In genomic region chr7:132781850-132782249, GRCm38 (mm10) we compare ENCODE assay signal across 8 mouse cellular contexts. TPM values are rescaled to one million over a fixed set of nuclear protein-coding genes. Genes with fewer than 3 reads are reported as not detected.
DNase-seq lines count a peak whose midpoint lies in the region; ATAC-seq lines count a peak whose summit lies in the region.

No protein-coding gene starts in this region.

- no peaks in the 10 kb centered on the region for H3K27me3 ChIP-seq in intestine, embryonic 16.5 days (replicated peaks; ENCODE audit: control insufficient read depth, insufficient read depth, low read length)
- no peaks in the 10 kb centered on the region for H3K27me3 ChIP-seq in intestine, embryonic 15.5 days (replicated peaks)
- no peaks in the 10 kb centered on the region for H3K27me3 ChIP-seq in forebrain, embryonic 16.5 days (replicated peaks; ENCODE audit: control insufficient read depth, insufficient read depth, low read length)
- H3K27me3 ChIP-seq in midbrain, embryonic 14.5 days (ENCODE audit: control insufficient read depth, insufficient read depth, low read length) = no peaks in the 10 kb centered on the region

- peak; percentile 75 for DNase-seq in cerebellum, adult 9-10 months
- DNase-seq in midbrain, embryonic 14.5 days = peak; percentile 36
- no peak for DNase-seq in B cell, adult 2 months
- no peak for DNase-seq in embryo, embryonic 10.5 days (ENCODE audit: low spot score)
- no peak for DNase-seq in testis, postnatal 14 days (ENCODE audit: low spot score)

- 48% methylated on average over 6 of the region's 6 CpGs for WGBS in intestine, embryonic 16.5 days
- WGBS in intestine, embryonic 15.5 days = 56% methylated on average over 6 of the region's 6 CpGs
- 46% methylated on average over 6 of the region's 6 CpGs for WGBS in forebrain, embryonic 16.5 days
- 48% methylated on average over 6 of the region's 6 CpGs for WGBS in midbrain, embryonic 14.5 days

- no peak overlapping the region for H3K9ac ChIP-seq in intestine, embryonic 16.5 days (ENCODE audit: low read depth, low read length)
- H3K9ac ChIP-seq in intestine, embryonic 15.5 days = no peak overlapping the region
- no peak overlapping the region for H3K9ac ChIP-seq in forebrain, embryonic 16.5 days (replicated peaks; ENCODE audit: low read depth, low read length)
- peak overlapping the region; percentile 4; the same call in 1 of the 2 replicates for H3K9ac ChIP-seq in midbrain, embryonic 14.5 days (replicated peaks; ENCODE audit: low read length)

- H3K4me3 ChIP-seq in intestine, embryonic 16.5 days (ENCODE audit: low read length) = no peak overlapping the region
- no peak overlapping the region for H3K4me3 ChIP-seq in intestine, embryonic 15.5 days (replicated peaks)
- H3K4me3 ChIP-seq in forebrain, embryonic 16.5 days (replicated peaks; ENCODE audit: low read length) = no peak overlapping the region
- H3K4me3 ChIP-seq in midbrain, embryonic 14.5 days (replicated peaks; ENCODE audit: low read depth, low read length) = no peak overlapping the region

- H3K4me2 ChIP-seq in intestine, embryonic 16.5 days (ENCODE audit: low read depth, low read length) = no peak overlapping the region
- no peak overlapping the region for H3K4me2 ChIP-seq in intestine, embryonic 15.5 days (replicated peaks)
- H3K4me2 ChIP-seq in forebrain, embryonic 16.5 days (ENCODE audit: low read length) = no peak overlapping the region
- no peak overlapping the region for H3K4me2 ChIP-seq in midbrain, embryonic 14.5 days (ENCODE audit: low read length)

- no peaks in the 10 kb centered on the region for H3K9me3 ChIP-seq in intestine, embryonic 16.5 days (ENCODE audit: control insufficient read depth, low read length)
- no peaks in the 10 kb centered on the region for H3K9me3 ChIP-seq in intestine, embryonic 15.5 days
- no peaks in the 10 kb centered on the region for H3K9me3 ChIP-seq in forebrain, embryonic 16.5 days (ENCODE audit: control insufficient read depth, low read length)
- H3K9me3 ChIP-seq in midbrain, embryonic 14.5 days (ENCODE audit: control insufficient read depth, low read length) = no peaks in the 10 kb centered on the region

- H3K36me3 ChIP-seq in intestine, embryonic 16.5 days (ENCODE audit: control insufficient read depth, insufficient read depth, low read length) = no peaks in the 10 kb centered on the region; the same call in 1 of the 2 replicates
- 0 out of 2 replicates have a peak, but pooled peaks cover 3% of the 10 kb centered on the region for H3K36me3 ChIP-seq in intestine, embryonic 15.5 days
- H3K36me3 ChIP-seq in forebrain, embryonic 16.5 days (ENCODE audit: control insufficient read depth, insufficient read depth) = no peaks in the 10 kb centered on the region
- H3K36me3 ChIP-seq in midbrain, embryonic 14.5 days (ENCODE audit: control insufficient read depth, insufficient read depth, low read length) = peaks cover 17% of the 10 kb centered on the region; the same call in 1 of the 2 replicates

- H3K27ac ChIP-seq in intestine, embryonic 16.5 days (ENCODE audit: low read length) = peak overlapping the region; percentile 3; the same call in 1 of the 2 replicates
- H3K27ac ChIP-seq in intestine, embryonic 15.5 days = no peak overlapping the region
- no peak overlapping the region; the same call in 1 of the 2 replicates for H3K27ac ChIP-seq in forebrain, embryonic 16.5 days (ENCODE audit: low read length)
- H3K27ac ChIP-seq in midbrain, embryonic 14.5 days (replicated peaks; ENCODE audit: low read depth, low read length) = peak overlapping the region; percentile 66

- H3K4me1 ChIP-seq in intestine, embryonic 16.5 days (ENCODE audit: control insufficient read depth, insufficient read depth, low read length) = peaks cover 43% of the 10 kb centered on the region
- peaks cover 40% of the 10 kb centered on the region for H3K4me1 ChIP-seq in intestine, embryonic 15.5 days (replicated peaks)
- peaks cover 35% of the 10 kb centered on the region for H3K4me1 ChIP-seq in forebrain, embryonic 16.5 days (replicated peaks; ENCODE audit: control insufficient read depth, insufficient read depth, low read length)
- H3K4me1 ChIP-seq in midbrain, embryonic 14.5 days (ENCODE audit: control insufficient read depth, insufficient read depth, low read length) = peaks cover 23% of the 10 kb centered on the region

- no peak for ATAC-seq in intestine, embryonic 16.5 days
- ATAC-seq in intestine, embryonic 15.5 days = no peak
- peak; percentile 12; the same call in 1 of the 2 replicates for ATAC-seq in forebrain, embryonic 16.5 days
- no peak for ATAC-seq in midbrain, embryonic 14.5 days (ENCODE audit: low FRiP score, low TSS enrichment)

RNA-seq across cellular contexts. Expression of gene Fam53b, which starts 31.8 kb away (rescaled TPM):
- polyA plus RNA-seq in intestine, embryonic 16.5 days (2015; fragmentation: Nextera tagmentation; extraction: Ambion mirVana) = 22.2 and 23.7 TPM in 2 replicates
- 17.9 and 19.1 TPM in 2 replicates for polyA plus RNA-seq in intestine, embryonic 15.5 days (2015; fragmentation: Nextera tagmentation; extraction: Ambion mirVana)
- polyA plus RNA-seq in forebrain, embryonic 16.5 days (2015; fragmentation: Nextera tagmentation; extraction: Ambion mirVana) = 27.3 and 29.2 TPM in 2 replicates
- 9.3 and 15.5 TPM in 2 replicates for polyA plus RNA-seq in midbrain, embryonic 14.5 days (2014; fragmentation: Nextera tagmentation; extraction: Ambion mirVana)

Comparison
In these comparisons a context has a peak if more than half of its experiments do, and no peak if none do; other contexts are left out.
1. H3K27ac ChIP-seq: peak in intestine, embryonic 16.5 days (single experiment) and midbrain, embryonic 14.5 days (single experiment); none in intestine, embryonic 15.5 days (single experiment) and forebrain, embryonic 16.5 days (single experiment).
2. DNase-seq: peak in cerebellum, adult 9-10 months (single experiment) and midbrain, embryonic 14.5 days (single experiment); none in B cell, adult 2 months (0 of 2), embryo, embryonic 10.5 days (single experiment) and testis, postnatal 14 days (single experiment).